Mouse (Mus musculus): ENCODE data around the gene Trim65. TPM values are rescaled to one million over a fixed set of nuclear protein-coding genes. Genes with fewer than 3 reads are reported as not detected.

The Trim65 gene
- polyA plus RNA-seq, 1 experiment from 2014 or later: 3.3 TPM

GRCm38 (mm10) chr11:116079511-116079910 is 51.4 kb downstream of the Trim65 start:
- Histone ChIP-seq H3K4me3 (ENCODE audit: low read depth, low read length) (no peak overlapping the region), H3K9ac (ENCODE audit: low read length) (no peak overlapping the region), H3K4me2 (replicated peaks; ENCODE audit: low read depth) (no peak overlapping the region), H3K4me1 (replicated peaks; ENCODE audit: control insufficient read depth, insufficient read depth) (0 out of 2 replicates have a peak, but pooled peaks cover 3% of the 10 kb centered on the region), H3K27me3 (ENCODE audit: control insufficient read depth, insufficient read depth, low read length) (no peaks in the 10 kb centered on the region), H3K27ac (replicated peaks) (peak overlapping the region; percentile 67), H3K36me3 (ENCODE audit: control insufficient read depth, insufficient read depth, low read length) (peaks cover 31% of the 10 kb centered on the region), H3K9me3 (ENCODE audit: control insufficient read depth, low read length) (no peaks in the 10 kb centered on the region)
- no peak for TF ChIP-seq CTCF (IDR thresholded peaks at IDR 0.05; ENCODE audit: low read depth)
- TF ChIP-seq EP300 (optimal IDR thresholded peaks at IDR 0.05): no peak
- WGBS: 68% methylated on average over 10 of the region's 10 CpGs
- ATAC-seq (ENCODE audit: low FRiP score, low TSS enrichment) (no peak), DNase-seq (ENCODE audit: low spot score) (peak; percentile 59)

GRCm38 (mm10) chr11:116078676-116079320 is 52.1 kb downstream of the Trim65 start:
- H3K27ac ChIP-seq (replicated peaks): peak overlapping the region; percentile 67
- WGBS: 59% methylated on average over 10 of the region's 10 CpGs
- no peak for TF ChIP-seq CTCF (IDR thresholded peaks at IDR 0.05; ENCODE audit: low read depth)
- no peak for TF ChIP-seq EP300 (optimal IDR thresholded peaks at IDR 0.05)
- no peaks in the 10 kb centered on the region for H3K27me3 ChIP-seq (ENCODE audit: control insufficient read depth, insufficient read depth, low read length)
- no peak overlapping the region for H3K4me3 ChIP-seq (ENCODE audit: low read depth, low read length)
- H3K9me3 ChIP-seq (ENCODE audit: control insufficient read depth, low read length): no peaks in the 10 kb centered on the region
- 0 out of 2 replicates have a peak, but pooled peaks cover 3% of the 10 kb centered on the region for H3K4me1 ChIP-seq (replicated peaks; ENCODE audit: control insufficient read depth, insufficient read depth)
- ATAC-seq (ENCODE audit: low FRiP score, low TSS enrichment): no peak
- DNase-seq (ENCODE audit: low spot score): no peak
- peaks cover 31% of the 10 kb centered on the region for H3K36me3 ChIP-seq (ENCODE audit: control insufficient read depth, insufficient read depth, low read length)
- no peak overlapping the region for H3K4me2 ChIP-seq (replicated peaks; ENCODE audit: low read depth)
- peak overlapping the region; percentile 27; the same call in 1 of the 2 replicates for H3K9ac ChIP-seq (ENCODE audit: low read length)

GRCm38 (mm10) chr11:116078221-116078620 is 52.7 kb downstream of the Trim65 start:
- Histone ChIP-seq H3K9ac (ENCODE audit: low read length) (peak overlapping the region; percentile 27; the same call in 1 of the 2 replicates), H3K4me2 (replicated peaks; ENCODE audit: low read depth) (peak overlapping the region; percentile 55), H3K9me3 (ENCODE audit: control insufficient read depth, low read length) (no peaks in the 10 kb centered on the region), H3K27ac (replicated peaks) (peak overlapping the region; percentile 92), H3K4me3 (ENCODE audit: low read depth, low read length) (peak overlapping the region; percentile 24), H3K4me1 (replicated peaks; ENCODE audit: control insufficient read depth, insufficient read depth) (0 out of 2 replicates have a peak, but pooled peaks cover 3% of the 10 kb centered on the region), H3K36me3 (ENCODE audit: control insufficient read depth, insufficient read depth, low read length) (peaks cover 26% of the 10 kb centered on the region), H3K27me3 (ENCODE audit: control insufficient read depth, insufficient read depth, low read length) (no peaks in the 10 kb centered on the region)
- ATAC-seq (ENCODE audit: low FRiP score, low TSS enrichment) (peak; percentile 33), DNase-seq (ENCODE audit: low spot score) (peak; percentile 72)
- TF ChIP-seq CTCF (IDR thresholded peaks at IDR 0.05; ENCODE audit: low read depth) (no peak), EP300 (optimal IDR thresholded peaks at IDR 0.05) (no peak)
- 14% methylated on average over 16 of the region's 16 CpGs for WGBS

- peak within 1 kb of the TSS; percentile 24 for H3K4me3 ChIP-seq (ENCODE audit: low read depth, low read length)
- peak; percentile 75 for ATAC-seq (ENCODE audit: low FRiP score, low TSS enrichment)
- WGBS: 30% methylated on average over 22 of the region's 22 CpGs
- TF ChIP-seq EP300 (optimal IDR thresholded peaks at IDR 0.05): peak; percentile 38
- peak; percentile 64 for TF ChIP-seq CTCF (IDR thresholded peaks at IDR 0.05; ENCODE audit: low read depth)
- peak; percentile 83 for DNase-seq (ENCODE audit: low spot score)
- no peaks in the 10 kb centered on the region for H3K27me3 ChIP-seq (ENCODE audit: control insufficient read depth, insufficient read depth, low read length)
- H3K36me3 ChIP-seq (ENCODE audit: control insufficient read depth, insufficient read depth, low read length): peaks cover 26% of the 10 kb centered on the region
- peak within 1 kb of the TSS; percentile 53 for H3K9ac ChIP-seq (ENCODE audit: low read length)
- H3K4me1 ChIP-seq (replicated peaks; ENCODE audit: control insufficient read depth, insufficient read depth): 0 out of 2 replicates have a peak, but pooled peaks cover 3% of the 10 kb centered on the region
- H3K9me3 ChIP-seq (ENCODE audit: control insufficient read depth, low read length): no peaks in the 10 kb centered on the region
- H3K27ac ChIP-seq (replicated peaks): peak within 1 kb of the TSS; percentile 92
- H3K4me2 ChIP-seq (replicated peaks; ENCODE audit: low read depth): peak within 1 kb of the TSS; percentile 55
These were observed 53.3 kb downstream of the Trim65 start, which contains the start of gene Unc13d for GRCm38 (mm10) chr11:116077446-116078204. Unc13d (minus strand) TSS chr11:116077961.

- no peak for DNase-seq (ENCODE audit: low spot score)
- Histone ChIP-seq H3K36me3 (ENCODE audit: control insufficient read depth, insufficient read depth, low read length) (peaks cover 19% of the 10 kb centered on the region), H3K9me3 (ENCODE audit: control insufficient read depth, low read length) (no peaks in the 10 kb centered on the region), H3K27ac (replicated peaks) (0 out of 2 replicates have a peak overlapping the region, but pooled peaks have one; percentile 92), H3K4me3 (ENCODE audit: low read depth, low read length) (peak overlapping the region; percentile 24; the same call in 1 of the 2 replicates), H3K27me3 (ENCODE audit: control insufficient read depth, insufficient read depth, low read length) (no peaks in the 10 kb centered on the region), H3K4me2 (replicated peaks; ENCODE audit: low read depth) (peak overlapping the region; percentile 55), H3K4me1 (replicated peaks; ENCODE audit: control insufficient read depth, insufficient read depth) (0 out of 2 replicates have a peak, but pooled peaks cover 3% of the 10 kb centered on the region), H3K9ac (ENCODE audit: low read length) (peak overlapping the region; percentile 53; the same call in 1 of the 2 replicates)
- ATAC-seq (ENCODE audit: low FRiP score, low TSS enrichment): no peak
- WGBS: 76% methylated on average over 7 of the region's 7 CpGs
- TF ChIP-seq CTCF (IDR thresholded peaks at IDR 0.05; ENCODE audit: low read depth): no peak
- no peak for TF ChIP-seq EP300 (optimal IDR thresholded peaks at IDR 0.05)
These were observed 54.1 kb downstream of the Trim65 start for GRCm38 (mm10) chr11:116076836-116077235.

Measured in stomach, postnatal 0 days (tissue).